Mouse (Mus musculus) layer of hippocampus, postnatal 10 days (tissue): ENCODE measurements at regions not wholly inside any gene's neighbourhood (a gene's known extent, or its start where the extent isn't known, plus 50 kb on each side); places are given as distances from the start of the nearest gene placed in this dataset.
"Not testable (repeated sequence)": the region's sequence is repeated elsewhere in the genome, so short reads cannot be mapped to it uniquely, and the experiment has no call there.

Experiments used
- DNase-seq, 2 experiments: peaks; one replicate each; pipeline ENCODE4 v3.0.0; 2021; ENCODE audit warnings: low spot score in 2 of 2

DNA sequence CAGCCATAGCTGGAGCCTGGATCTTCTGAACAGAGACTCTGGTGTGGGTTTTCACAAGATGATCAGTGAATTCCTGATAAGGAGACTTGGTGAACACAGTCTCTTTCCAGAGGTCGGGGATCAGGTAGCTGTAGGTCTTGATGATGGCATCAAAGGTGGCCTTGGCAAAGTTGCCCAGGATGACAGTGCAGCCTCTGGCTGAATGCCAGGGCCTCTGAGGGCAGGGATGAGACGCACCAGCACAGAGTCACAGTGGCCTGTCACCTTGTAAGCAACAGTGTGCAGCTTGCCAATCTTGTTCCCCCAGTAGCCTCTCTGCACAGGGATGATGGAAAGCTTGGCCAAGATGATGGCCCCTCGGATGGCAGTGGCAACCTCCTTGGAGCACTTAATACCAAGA, 95.9 kb upstream of the Ipo5 start:
- DNase-seq: not testable (repeated sequence)

DNA sequence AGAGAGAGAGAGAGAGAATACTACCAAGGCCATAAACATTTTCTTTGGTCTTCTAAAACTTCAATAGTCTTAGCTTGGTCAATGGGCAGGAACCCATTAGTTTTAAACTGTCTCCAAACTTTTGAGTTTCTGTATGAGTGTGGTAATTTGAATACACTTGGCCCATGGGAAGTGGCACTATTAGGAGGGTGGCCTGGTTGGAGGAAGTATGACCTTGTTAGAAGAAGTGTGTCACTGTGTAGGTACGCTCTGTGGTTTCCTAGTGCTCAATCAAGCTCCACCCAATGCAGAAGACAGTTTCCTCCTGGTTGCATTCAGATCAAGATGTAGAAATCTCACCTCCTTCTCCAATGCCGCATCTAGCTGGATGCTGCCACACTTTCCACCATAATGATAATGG, 94.5 kb upstream of the Ipo5 start:
- no peak for DNase-seq

DNA sequence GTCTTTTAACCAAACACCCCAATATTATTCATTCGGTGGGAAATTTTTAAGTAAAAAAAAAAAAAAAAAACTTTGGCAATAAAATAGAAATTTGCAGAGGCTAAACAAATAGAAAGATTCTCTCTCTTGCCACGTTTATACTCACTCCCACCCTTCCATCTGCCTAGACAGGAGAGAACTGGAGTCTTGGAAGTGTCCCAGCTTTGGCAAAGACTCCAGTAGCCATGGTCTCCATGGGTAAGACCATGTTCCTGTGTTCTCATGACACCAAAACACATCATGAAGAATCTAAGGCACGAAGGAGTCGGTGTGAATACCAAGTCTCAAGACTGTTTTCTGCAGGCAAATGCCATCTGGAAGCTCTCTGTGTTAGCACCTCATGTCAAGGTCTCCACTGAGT, 84.8 kb upstream of the Ipo5 start:
- DNase-seq: no peak

- not testable (repeated sequence) for DNase-seq
Observed at GRCm38 (mm10) chr14:120830389-120830835, 80.6 kb upstream of the Ipo5 start.

- no peak for DNase-seq
Observed at GRCm38 (mm10) chr14:120831397-120831796, 79.6 kb upstream of the Ipo5 start.

DNA sequence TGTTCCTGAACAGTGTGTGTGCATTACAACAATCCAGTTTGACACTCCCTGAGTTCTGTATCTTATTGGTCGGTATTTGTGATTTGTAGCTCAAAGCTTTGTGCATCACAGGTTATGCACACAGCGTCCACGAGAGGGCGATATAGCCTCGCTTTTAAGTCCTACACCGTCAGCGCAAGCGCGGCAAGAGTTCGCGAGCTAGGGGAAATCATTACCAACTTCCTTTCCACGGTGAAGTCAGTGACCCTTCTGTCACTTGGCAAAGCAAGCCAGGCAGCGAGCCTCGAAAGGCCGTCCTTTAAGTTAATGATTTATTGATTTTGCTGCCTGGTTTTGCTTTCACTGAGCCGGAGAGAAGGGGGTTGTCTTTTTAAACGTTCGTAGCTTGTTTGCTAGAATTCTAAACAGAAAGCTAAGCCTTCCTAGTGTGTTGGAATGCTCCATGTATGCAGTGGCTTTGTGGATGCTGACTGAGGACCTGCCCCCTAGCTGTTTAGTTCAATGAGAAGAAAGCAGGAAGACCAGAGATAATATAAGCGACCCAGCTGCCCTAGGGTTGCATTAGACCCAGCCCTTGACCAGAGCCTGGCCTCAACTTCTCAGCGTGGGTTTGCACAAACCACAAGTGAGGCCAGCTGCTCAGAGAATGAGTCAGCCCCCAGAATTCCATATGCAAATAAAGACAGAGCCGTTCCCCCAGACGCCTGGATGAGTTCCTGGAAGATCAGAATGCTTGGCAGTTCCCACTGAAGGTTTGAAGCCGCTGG, 79.0 kb upstream of the Ipo5 start:
- peak; percentile 92 to 94 for DNase-seq

GRCm38 (mm10) chr14:120834821-120835220, 76.2 kb upstream of the Ipo5 start:
- no peak for DNase-seq

- no peak for DNase-seq
Observed at GRCm38 (mm10) chr14:120835758-120836157, 75.3 kb upstream of the Ipo5 start.

DNA sequence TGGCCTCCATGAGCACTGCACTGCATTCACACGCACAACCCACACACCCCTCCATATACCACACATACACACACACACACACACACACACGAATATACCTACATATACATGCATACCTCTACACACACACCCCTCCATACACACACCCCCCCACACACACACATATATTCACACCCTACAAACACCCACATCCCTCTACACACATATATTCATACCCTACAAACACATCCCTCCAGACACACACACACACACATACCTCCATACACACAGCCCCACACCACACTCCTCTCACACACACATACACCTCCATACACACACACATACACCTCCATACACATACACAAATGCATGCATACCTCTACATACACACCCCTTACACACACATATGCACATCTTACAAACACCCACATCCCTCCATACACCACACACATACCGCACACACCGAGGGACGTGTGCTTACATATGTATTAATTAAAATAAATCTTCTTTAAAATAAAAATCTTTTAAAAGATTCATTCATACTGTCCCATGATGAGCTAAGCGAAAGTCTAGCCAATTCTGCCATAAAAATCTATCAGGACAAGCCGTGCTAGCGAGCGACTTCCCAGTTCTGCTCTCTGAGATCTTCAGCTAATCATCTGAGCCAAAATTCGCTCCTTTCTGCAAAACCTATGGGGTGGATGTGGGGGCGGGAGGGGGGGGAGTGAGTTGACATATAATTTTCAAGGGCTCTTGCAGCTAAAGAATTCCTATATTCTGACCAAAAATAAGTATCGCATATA, 74.3 kb upstream of the Ipo5 start:
- no peak for DNase-seq

GRCm38 (mm10) chr14:120840900-120841299, 70.1 kb upstream of the Ipo5 start:
- DNase-seq: no peak

GRCm38 (mm10) chr14:120841311-120841710, 69.7 kb upstream of the Ipo5 start:
- no peak for DNase-seq

GRCm38 (mm10) chr14:120845172-120845571, 65.9 kb upstream of the Ipo5 start:
- no peak for DNase-seq

- no peak for DNase-seq
Observed at GRCm38 (mm10) chr14:120846073-120846850, 64.8 kb upstream of the Ipo5 start.

- DNase-seq: no peak
Observed at GRCm38 (mm10) chr14:120847006-120847405, 64.0 kb upstream of the Ipo5 start.

- no peak for DNase-seq
Observed at GRCm38 (mm10) chr14:120848083-120848951, 62.7 kb upstream of the Ipo5 start.

DNA sequence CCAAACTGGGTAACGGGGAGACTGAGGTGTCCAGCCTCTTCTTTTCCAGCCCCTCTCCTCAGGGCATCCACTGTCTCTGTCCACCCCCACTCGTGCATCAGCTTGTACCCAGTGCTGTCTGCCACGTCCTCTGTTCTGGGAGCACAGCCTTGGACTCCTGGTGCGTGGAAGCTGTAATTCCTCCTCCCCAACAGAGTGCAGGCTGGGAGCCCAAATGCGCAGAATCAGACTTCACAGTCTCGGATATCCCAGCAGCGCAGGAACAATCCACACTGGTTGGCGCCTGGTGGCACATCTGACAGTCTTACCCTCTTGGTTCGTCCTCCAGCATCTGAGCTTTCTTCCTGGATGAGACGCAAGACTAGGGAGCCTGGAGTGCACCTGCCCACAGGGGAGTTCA, 61.9 kb upstream of the Ipo5 start:
- no peak for DNase-seq

GRCm38 (mm10) chr14:120853643-120854042, 57.4 kb upstream of the Ipo5 start:
- DNase-seq: no peak

- DNase-seq: no peak
Observed at GRCm38 (mm10) chr14:120854559-120854958, 56.5 kb upstream of the Ipo5 start.

GRCm38 (mm10) chr14:120855181-120855580, 55.8 kb upstream of the Ipo5 start:
- DNase-seq: no peak
